Mouse (Mus musculus): ENCODE results near the gene Zbtb20.

GRCm38 (mm10) chr16:43402888-43403287, 527.2 kb downstream of the Zbtb20 start:
- TF ChIP-seq CTCF (IDR thresholded peaks at IDR 0.05; ENCODE audit: low read depth, low read length) (no peak), POLR2A (IDR thresholded peaks at IDR 0.05; ENCODE audit: borderline replicate concordance, low read depth, low read length) (no peak)

Measured in bone marrow macrophage, adult 2 months (primary cell).